Mouse (Mus musculus): Measurements from ENCODE around the gene Zfyve26.
"Not testable (repeated sequence)": the region's sequence is repeated elsewhere in the genome, so short reads cannot be mapped to it uniquely, and the experiment has no call there.

Zfyve26 gene

GRCm38 (mm10) chr12:79296126-79296816 lies at the start of gene Zfyve26:
TSS of gene Zfyve26 (minus strand) at chr12:79296304.
- peak; percentile 87 for DNase-seq

DNA sequence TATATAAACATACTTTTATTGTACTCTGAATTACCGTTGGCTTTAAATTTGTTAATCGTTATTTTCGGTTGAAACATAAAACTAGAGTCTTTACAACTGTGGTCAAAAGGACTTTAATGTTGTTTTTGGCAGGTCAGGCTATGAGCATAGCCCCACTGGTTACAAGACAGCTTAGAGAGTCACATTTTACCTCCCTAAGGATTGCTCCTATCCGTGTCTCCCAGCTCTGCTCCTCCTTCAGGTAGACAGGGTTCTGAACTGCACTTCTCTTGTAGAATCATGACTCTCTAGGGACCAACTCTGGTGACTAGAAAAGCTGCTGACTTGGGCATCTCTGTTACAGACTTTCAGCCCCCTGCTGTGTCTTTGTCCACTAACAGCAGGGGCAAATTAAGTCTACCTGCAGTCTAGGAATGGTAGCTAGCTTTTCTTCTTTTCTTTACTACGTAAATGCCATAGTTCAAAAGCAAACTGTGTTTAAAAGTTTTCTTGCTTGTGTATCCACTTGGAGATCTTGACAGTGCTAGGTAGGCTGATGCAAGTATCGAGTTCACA lies 45.3 kb upstream of the Zfyve26 start:
- DNase-seq = no peak

- DNase-seq = no peak
These were observed 44.4 kb upstream of the Zfyve26 start for GRCm38 (mm10) chr12:79340513-79340912.

DNA sequence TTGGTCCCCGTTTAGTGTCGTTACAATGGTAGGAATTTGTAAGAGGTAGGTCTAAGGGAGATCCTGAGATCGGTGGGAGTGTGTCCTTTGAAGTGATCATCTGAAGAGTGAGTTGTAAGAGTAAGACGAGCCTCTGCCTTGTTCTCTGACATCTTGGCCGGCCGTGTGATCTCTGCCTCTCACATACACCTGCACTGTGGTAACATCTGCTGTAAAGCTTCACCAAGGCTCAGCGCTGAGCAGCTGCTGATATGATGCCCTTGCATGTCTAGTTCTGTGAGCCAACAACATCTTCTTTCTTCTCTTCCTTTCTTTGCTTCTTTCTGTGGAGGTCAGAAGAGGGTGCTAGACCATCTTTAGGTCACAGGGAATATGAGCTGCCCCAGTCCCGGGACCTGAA lies 42.7 kb upstream of the Zfyve26 start:
- no peak for DNase-seq

DNA sequence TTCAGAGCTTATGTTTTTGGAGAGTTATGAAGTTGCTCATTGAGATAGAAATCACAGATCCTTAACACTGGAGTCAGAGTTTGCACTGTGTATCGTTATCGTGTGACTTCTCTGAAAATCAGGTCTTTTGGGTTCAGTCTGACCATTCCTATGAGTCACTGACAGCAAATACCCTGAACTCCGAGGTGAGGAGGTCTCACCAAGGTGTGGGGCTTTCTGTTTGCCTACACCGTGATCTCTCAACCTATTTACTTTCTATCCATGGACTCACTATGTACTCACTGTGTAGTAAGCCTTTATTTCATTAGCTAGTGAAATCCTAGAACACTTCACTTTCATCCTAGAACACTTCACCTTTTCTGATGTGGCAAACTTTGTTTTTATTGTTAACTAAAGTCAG lies 35.6 kb upstream of the Zfyve26 start:
- DNase-seq = no peak

- DNase-seq = no peak
These were observed 34.5 kb upstream of the Zfyve26 start for GRCm38 (mm10) chr12:79330571-79330970.

- DNase-seq = no peak
These were observed 31.8 kb upstream of the Zfyve26 start for GRCm38 (mm10) chr12:79327868-79328267.

DNA sequence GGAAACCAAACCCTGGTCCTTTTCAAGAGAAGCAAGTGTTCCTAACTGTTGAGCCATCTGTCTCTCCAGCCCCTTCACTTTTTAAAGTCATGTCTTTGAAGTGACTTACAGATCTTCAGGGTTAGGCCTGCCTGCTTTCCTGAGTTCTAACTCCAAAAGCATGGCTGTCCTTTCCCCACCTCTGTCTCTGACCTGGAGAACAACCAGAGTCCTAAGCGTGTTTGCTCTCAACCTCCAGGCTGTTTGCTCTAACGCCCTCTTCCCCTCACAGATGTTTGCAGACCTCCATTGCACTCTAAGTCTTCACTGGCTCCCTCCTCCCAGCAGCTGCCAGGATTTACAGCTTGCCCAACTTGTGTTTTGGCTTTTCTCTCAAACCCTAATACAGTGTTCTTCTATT lies 30.6 kb upstream of the Zfyve26 start:
- DNase-seq = no peak

- DNase-seq = no peak
These were observed 30.1 kb upstream of the Zfyve26 start for GRCm38 (mm10) chr12:79326236-79326635.

DNA sequence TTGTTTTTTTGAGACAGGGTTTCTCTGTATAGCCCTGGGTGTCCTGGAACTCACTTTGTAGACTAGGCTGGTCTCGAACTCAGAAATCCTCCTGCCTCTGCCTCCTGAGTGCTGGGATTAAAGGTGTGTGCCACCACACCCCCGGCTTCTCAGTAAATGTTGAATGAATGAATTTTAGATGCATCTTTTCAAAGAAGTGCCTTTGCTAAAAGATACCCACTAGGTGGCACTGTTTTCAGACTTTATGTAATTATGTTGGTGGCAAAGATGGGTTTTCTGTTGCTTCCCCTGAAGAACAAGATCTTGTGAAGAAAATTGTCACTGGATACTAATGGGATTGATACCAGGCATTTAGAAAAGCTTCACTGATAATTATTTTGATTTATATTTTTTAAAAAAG lies 26.4 kb upstream of the Zfyve26 start:
- DNase-seq = not testable (repeated sequence)

DNA sequence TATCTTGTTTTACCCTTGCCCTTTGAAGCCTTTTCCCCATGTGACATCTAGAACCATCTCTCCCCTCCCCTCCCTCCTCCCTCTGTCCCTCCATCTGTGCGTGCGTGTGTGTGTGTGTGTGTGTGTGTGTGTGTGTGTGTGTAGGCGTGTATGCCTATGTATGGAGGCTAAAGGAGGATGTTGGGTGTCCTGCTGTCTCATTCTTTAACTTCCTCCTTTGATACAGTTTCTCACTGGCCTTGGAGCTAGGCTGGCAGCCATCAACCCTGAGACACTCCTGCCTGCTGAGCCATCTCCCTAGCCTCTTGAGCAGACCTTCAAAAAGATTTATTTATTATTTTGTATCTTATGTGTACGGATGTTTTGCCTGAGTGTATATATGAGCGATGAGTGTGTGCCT lies 24.8 kb upstream of the Zfyve26 start:
- no peak for DNase-seq

DNA sequence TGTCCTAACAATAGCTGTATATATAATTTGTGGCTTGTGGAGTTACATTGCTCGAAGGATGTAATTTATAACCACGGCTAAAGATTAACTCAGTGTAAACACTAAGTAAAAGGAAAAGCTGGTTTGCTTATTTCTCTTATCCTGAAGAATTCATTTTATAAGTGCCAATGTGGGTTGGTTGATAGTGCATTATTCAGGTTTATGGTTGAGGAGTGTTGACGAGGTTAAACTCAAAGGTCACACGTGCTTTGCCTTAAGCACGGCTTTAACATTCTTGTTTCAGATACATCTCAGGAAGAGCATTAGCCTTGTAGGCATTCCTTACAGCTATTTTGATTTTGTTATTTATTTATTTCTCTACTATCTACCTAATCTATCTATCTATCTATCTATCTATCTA lies 21.2 kb upstream of the Zfyve26 start:
- DNase-seq = no peak

GRCm38 (mm10) chr12:79313721-79314120 lies 17.6 kb upstream of the Zfyve26 start:
- no peak for DNase-seq

GRCm38 (mm10) chr12:79306013-79306412 lies 9.9 kb upstream of the Zfyve26 start:
- no peak for DNase-seq

- DNase-seq = no peak
These were observed 9.0 kb upstream of the Zfyve26 start for GRCm38 (mm10) chr12:79305131-79305530.

- no peak for DNase-seq
These were observed 5.7 kb upstream of the Zfyve26 start for GRCm38 (mm10) chr12:79301802-79302201.

DNA sequence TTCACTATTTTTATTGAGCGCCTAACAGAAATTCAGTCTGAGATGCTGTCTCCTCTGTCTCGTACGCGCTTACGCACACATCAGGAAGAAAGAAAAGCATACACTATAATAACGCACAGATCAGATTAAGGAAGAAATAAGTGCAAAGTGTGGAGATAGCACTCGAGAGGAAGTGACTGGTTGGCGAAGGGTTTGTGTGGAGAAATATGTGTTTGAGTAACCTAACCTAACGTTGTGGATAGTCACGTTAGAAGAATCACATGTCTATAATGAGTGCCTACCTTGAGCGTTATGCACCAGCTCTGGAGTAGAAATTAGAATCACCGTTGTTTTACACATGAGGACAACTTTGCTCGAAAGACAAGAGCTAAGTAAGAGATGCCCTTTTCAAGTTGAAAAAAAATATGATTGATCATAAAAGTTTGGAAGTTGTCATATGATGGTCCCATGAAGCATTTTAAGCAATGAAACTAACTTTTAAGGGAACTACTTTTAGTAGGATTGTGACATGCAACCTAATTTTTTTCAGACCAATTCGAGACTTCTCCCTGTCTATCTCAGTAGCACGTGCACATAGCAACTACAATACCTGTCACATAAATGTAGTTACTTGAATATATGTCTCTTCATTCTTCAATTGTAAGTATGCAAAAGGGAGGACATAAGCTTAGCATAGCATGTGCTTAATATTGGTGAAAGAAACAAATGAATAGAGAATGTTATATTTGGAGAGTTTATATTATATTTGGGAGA lies 2.0 kb upstream of the Zfyve26 start:
- no peak for DNase-seq

GRCm38 (mm10) chr12:79297121-79297576 lies 1.0 kb upstream of the Zfyve26 start, which contains the start of gene Rad51b:
TSS of gene Rad51b (plus strand) at chr12:79297282.
- DNase-seq = peak; percentile 46

- DNase-seq = no peak
These were observed 3.2 kb downstream of the Zfyve26 start for GRCm38 (mm10) chr12:79292874-79293273.

GRCm38 (mm10) chr12:79282595-79282994 lies 13.5 kb downstream of the Zfyve26 start:
- DNase-seq = no peak

- DNase-seq = no peak
These were observed 16.5 kb downstream of the Zfyve26 start for GRCm38 (mm10) chr12:79279513-79280115.

DNA sequence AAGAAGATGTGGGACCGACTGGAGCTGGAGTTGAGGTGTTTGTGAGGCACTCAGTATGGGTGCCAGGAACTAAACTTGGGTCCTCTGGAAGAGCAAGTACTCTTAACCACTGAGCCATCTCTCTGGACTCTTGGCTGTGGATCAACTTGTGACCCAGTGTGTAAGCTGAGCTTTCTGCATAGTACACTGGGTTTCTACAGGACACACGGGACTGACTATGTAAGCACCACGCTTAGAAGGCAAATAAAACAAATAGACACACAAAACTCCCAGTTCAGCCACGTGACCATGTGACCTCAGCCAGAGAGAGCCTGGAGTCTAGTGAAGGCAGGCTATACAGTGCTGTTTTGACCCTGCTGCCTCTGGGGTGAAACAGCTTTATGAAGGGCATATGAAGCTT lies 23.5 kb downstream of the Zfyve26 start:
- no peak for DNase-seq

GRCm38 (mm10) chr12:79261035-79261434 lies 35.1 kb downstream of the Zfyve26 start:
- DNase-seq = no peak

GRCm38 (mm10) chr12:79260154-79260553 lies 36.0 kb downstream of the Zfyve26 start:
- DNase-seq = no peak

Data from cerebellum, adult 11 months (tissue).